Mouse (Mus musculus): Measurements from ENCODE around the gene Olfr298. TPM values are rescaled to one million over a fixed set of nuclear protein-coding genes. Genes with fewer than 3 reads are reported as not detected.

Gene Olfr298
- polyA plus RNA-seq (2015; fragmentation: Nextera tagmentation; extraction: Ambion mirVana): not detected in 2 replicates

DNA sequence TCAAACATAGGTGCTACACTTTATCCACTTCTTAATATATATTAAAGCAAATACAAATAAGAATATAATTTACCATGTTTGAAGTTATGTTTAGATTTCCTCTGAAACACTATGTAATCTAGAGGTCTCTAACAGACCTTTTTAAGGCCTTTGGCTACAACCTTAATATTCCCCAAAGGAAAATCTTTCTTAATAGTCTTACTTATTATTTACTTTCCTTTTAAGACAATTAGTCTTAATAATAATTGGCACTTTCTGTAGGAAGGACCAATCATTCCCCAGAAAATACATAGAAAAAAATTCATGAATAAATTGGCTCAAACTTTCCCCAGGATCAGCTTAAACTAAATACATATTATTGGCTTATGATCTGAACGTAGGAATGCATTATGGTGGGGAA lies at the start of gene Olfr298:
Gene Olfr298 (minus strand): TSS at position 101 of the 400 bp plus-strand sequence.
- Histone ChIP-seq H3K9me3 (ENCODE audit: low read length) (no peaks in the 10 kb centered on the region), H3K4me3 (ENCODE audit: low read depth, low read length) (no peak within 1 kb of the TSS), H3K4me2 (replicated peaks; ENCODE audit: low read depth, low read length) (no peak within 1 kb of the TSS), H3K4me1 (ENCODE audit: insufficient read depth, low read depth, low read length) (no peaks in the 10 kb centered on the region), H3K27ac (ENCODE audit: low read length) (no peak within 1 kb of the TSS), H3K9ac (replicated peaks; ENCODE audit: low read depth) (no peak within 1 kb of the TSS), H3K36me3 (ENCODE audit: insufficient read depth, low read length) (no peaks in the 10 kb centered on the region), H3K27me3 (replicated peaks; ENCODE audit: insufficient read depth, low read length) (no peaks in the 10 kb centered on the region)
- 65% methylated on average over 1 of the region's 1 CpGs for WGBS
- ATAC-seq (no peak), DNase-seq (ENCODE audit: low spot score) (no peak)
- no peak for TF ChIP-seq EP300 (IDR thresholded peaks at IDR 0.05)

DNA sequence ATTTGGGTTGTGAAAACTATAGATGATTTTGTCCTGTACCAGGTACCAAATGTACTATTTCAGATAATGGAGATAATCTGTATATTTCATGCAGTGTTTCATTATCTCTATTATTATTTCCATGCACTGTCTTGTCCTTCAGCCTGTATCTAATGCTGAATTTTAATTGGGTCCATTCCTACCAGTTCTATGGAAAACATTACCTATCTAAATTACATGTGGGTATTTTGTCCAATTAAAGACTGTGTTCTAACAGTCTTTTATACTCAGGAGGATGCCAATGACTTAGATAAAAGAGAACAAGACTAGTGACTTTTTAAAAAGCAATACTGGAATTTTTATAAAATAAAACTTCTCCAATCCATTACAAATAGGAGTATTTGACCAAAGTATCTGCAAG lies 27.4 kb upstream of the Olfr298 start, which contains the start of gene Olfr297:
Gene Olfr297 (plus strand): TSS at position 301 of the 400 bp plus-strand sequence.
- H3K9ac ChIP-seq (replicated peaks; ENCODE audit: low read depth): no peak within 1 kb of the TSS
- ATAC-seq: no peak

DNA sequence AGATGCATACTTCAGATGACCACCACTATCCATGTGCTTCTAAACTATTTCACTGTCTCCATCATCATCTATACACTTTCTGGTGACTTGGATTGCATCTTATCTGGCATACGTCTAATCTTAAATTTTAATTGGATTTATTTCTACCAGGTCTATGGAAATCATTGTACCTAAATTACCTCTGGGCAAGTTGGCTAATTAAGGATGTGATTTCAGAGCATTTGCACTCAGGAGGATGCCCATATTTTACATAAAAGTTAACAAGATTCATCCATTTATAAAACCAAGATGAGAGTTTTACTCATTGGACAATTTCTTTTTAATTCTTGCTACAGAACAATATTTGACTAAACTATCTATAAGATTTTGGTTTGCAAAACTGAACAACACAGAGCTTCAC lies 32.7 kb downstream of the Olfr298 start, which contains the start of gene Olfr299:
Gene Olfr299 (plus strand): TSS at position 301 of the 400 bp plus-strand sequence.
- ATAC-seq: no peak
- Histone ChIP-seq H3K27me3 (replicated peaks; ENCODE audit: insufficient read depth, low read length) (no peaks in the 10 kb centered on the region), H3K9me3 (ENCODE audit: low read length) (no peaks in the 10 kb centered on the region)

More for the DNA sequence above, 27.4 kb upstream of the Olfr298 start, which contains the start of gene Olfr297:
- no peak for DNase-seq (ENCODE audit: low spot score)
- Histone ChIP-seq H3K36me3 (ENCODE audit: insufficient read depth, low read length) (no peaks in the 10 kb centered on the region), H3K27ac (ENCODE audit: low read length) (no peak within 1 kb of the TSS), H3K4me2 (replicated peaks; ENCODE audit: low read depth, low read length) (no peak within 1 kb of the TSS), H3K27me3 (replicated peaks; ENCODE audit: insufficient read depth, low read length) (no peaks in the 10 kb centered on the region), H3K9me3 (ENCODE audit: low read length) (no peaks in the 10 kb centered on the region), H3K4me3 (ENCODE audit: low read depth, low read length) (no peak within 1 kb of the TSS), H3K4me1 (ENCODE audit: insufficient read depth, low read depth, low read length) (no peaks in the 10 kb centered on the region)
- TF ChIP-seq CTCF (IDR thresholded peaks at IDR 0.05) (no peak), EP300 (IDR thresholded peaks at IDR 0.05) (no peak)

More for the DNA sequence above, 32.7 kb downstream of the Olfr298 start, which contains the start of gene Olfr299:
- DNase-seq (ENCODE audit: low spot score): no peak
- Histone ChIP-seq H3K4me2 (replicated peaks; ENCODE audit: low read depth, low read length) (no peak within 1 kb of the TSS), H3K27ac (ENCODE audit: low read length) (no peak within 1 kb of the TSS), H3K9ac (replicated peaks; ENCODE audit: low read depth) (no peak within 1 kb of the TSS), H3K4me3 (ENCODE audit: low read depth, low read length) (no peak within 1 kb of the TSS), H3K36me3 (ENCODE audit: insufficient read depth, low read length) (no peaks in the 10 kb centered on the region), H3K4me1 (ENCODE audit: insufficient read depth, low read depth, low read length) (no peaks in the 10 kb centered on the region)
- TF ChIP-seq EP300 (IDR thresholded peaks at IDR 0.05) (no peak), CTCF (IDR thresholded peaks at IDR 0.05) (no peak)
- WGBS: 71% methylated on average over 1 of the region's 1 CpGs

Other genes with a start within 250 kb of the Olfr298 start
- not detected in 2 replicates for gene Vmn2r76, start 246.2 kb downstream of the Olfr298 start, polyA plus RNA-seq (2015; fragmentation: Nextera tagmentation; extraction: Ambion mirVana)
- not detected in 2 replicates for gene Olfr310, start 215.3 kb downstream of the Olfr298 start, polyA plus RNA-seq (2015; fragmentation: Nextera tagmentation; extraction: Ambion mirVana)
- gene Olfr309, start 178.8 kb downstream of the Olfr298 start, polyA plus RNA-seq (2015; fragmentation: Nextera tagmentation; extraction: Ambion mirVana): not detected in 2 replicates
- gene Olfr308, start 166.9 kb downstream of the Olfr298 start, polyA plus RNA-seq (2015; fragmentation: Nextera tagmentation; extraction: Ambion mirVana): not detected in 2 replicates
- not detected in 2 replicates for gene Olfr307, start 154.9 kb downstream of the Olfr298 start, polyA plus RNA-seq (2015; fragmentation: Nextera tagmentation; extraction: Ambion mirVana)
- gene Olfr305, start 125.6 kb downstream of the Olfr298 start, polyA plus RNA-seq (2015; fragmentation: Nextera tagmentation; extraction: Ambion mirVana): not detected in 2 replicates
- not detected in 2 replicates for gene Olfr304, start 105.8 kb downstream of the Olfr298 start, polyA plus RNA-seq (2015; fragmentation: Nextera tagmentation; extraction: Ambion mirVana)
- gene Olfr303, start 94.7 kb downstream of the Olfr298 start, polyA plus RNA-seq (2015; fragmentation: Nextera tagmentation; extraction: Ambion mirVana): not detected in 2 replicates
- gene Olfr301, start 88.6 kb downstream of the Olfr298 start, polyA plus RNA-seq (2015; fragmentation: Nextera tagmentation; extraction: Ambion mirVana): not detected in 2 replicates
- not detected in 2 replicates for gene Olfr299, start 32.6 kb downstream of the Olfr298 start, polyA plus RNA-seq (2015; fragmentation: Nextera tagmentation; extraction: Ambion mirVana)
- gene Olfr297, start 27.5 kb upstream of the Olfr298 start, polyA plus RNA-seq (2015; fragmentation: Nextera tagmentation; extraction: Ambion mirVana): not detected in 2 replicates
- not detected in 2 replicates for gene Olfr295, start 91.4 kb upstream of the Olfr298 start, polyA plus RNA-seq (2015; fragmentation: Nextera tagmentation; extraction: Ambion mirVana)
- gene Olfr294, start 124.2 kb upstream of the Olfr298 start, polyA plus RNA-seq (2015; fragmentation: Nextera tagmentation; extraction: Ambion mirVana): not detected in 2 replicates
- gene Olfr293, start 156.6 kb upstream of the Olfr298 start, polyA plus RNA-seq (2015; fragmentation: Nextera tagmentation; extraction: Ambion mirVana): not detected in 2 replicates
- not detected in 2 replicates for gene Olfr292, start 195.8 kb upstream of the Olfr298 start, polyA plus RNA-seq (2015; fragmentation: Nextera tagmentation; extraction: Ambion mirVana)